Mouse (Mus musculus) stomach, embryonic 15.5 days (tissue): ENCODE results near the gene Zbtb20. TPM values are rescaled to one million over a fixed set of nuclear protein-coding genes. Genes with fewer than 3 reads are reported as not detected.

Experiments
- microRNA counts: library from miRNA; unstranded; fragments of <30 nt; microRNA quantifications from one replicate; lab custom pipeline; 2016
- microRNA-seq: library from miRNA; unstranded; fragments of <30 nt; microRNA quantifications from one replicate; pipeline ENCODE4, GENCODE M21; 2016
- polyA plus RNA-seq: library from polyadenylated mRNA; unstranded; fragments of >200 nt; fragmentation: Nextera tagmentation; extraction: Ambion mirVana; gene quantifications from 2 replicates; pipeline ENCODE4 v1.2.1, GENCODE M21; 2015

Zbtb20 gene
- polyA plus RNA-seq, 1 experiment from 2014 or later = 23.4 TPM

MicroRNAs encoded within 50 kb of the gene (microRNA counts, 519-probe panel; counts per million panel counts)
- microRNA mmu-miR-568 (lab: Ali Mortazavi, UCI) = not detected

Small RNAs within 50 kb of the gene (microRNA-seq; reads per million reads assigned to microRNA genes)
- not detected for gene Mir568
